Mouse (Mus musculus): ENCODE measurements around the gene Nat8f4. TPM values are rescaled to one million over a fixed set of nuclear protein-coding genes. Genes with fewer than 3 reads are reported as not detected.

The Nat8f4 gene
- total RNA-seq, 2 experiments from 2014 or later, result 6.9 to 8.0 TPM

Other genes with a start within 250 kb of the Nat8f4 start
- 1 to 10 TPM; 3.4 to 3.5 TPM for gene Nat8f7, start 191.7 kb downstream of the Nat8f4 start, total RNA-seq (2021)
- 1 to 10 TPM; 2.3 to 2.4 TPM for gene Nat8f3, start 139.1 kb downstream of the Nat8f4 start, total RNA-seq (2021)
- gene Nat8f6, start 83.9 kb downstream of the Nat8f4 start, total RNA-seq (2021), result 1 to 10 TPM; 1.8 to 2.2 TPM
- gene Nat8f5, start 83.9 kb downstream of the Nat8f4 start, total RNA-seq (2021), result 1 to 10 TPM; 7.5 to 7.6 TPM
- 1 to 10 TPM; 3.2 to 3.7 TPM for gene Nat8, start 72.8 kb downstream of the Nat8f4 start, total RNA-seq (2021)
- gene Nat8f2, start 35.7 kb downstream of the Nat8f4 start, total RNA-seq (2021), result 1 to 10 TPM; 2.4 to 2.8 TPM
- gene Tprkb, start 7.0 kb upstream of the Nat8f4 start, total RNA-seq (2021), result 10 to 100 TPM; 77.8 to 88.5 TPM
- gene Nat8f1, start 10.8 kb upstream of the Nat8f4 start, total RNA-seq (2021), result 10 to 100 TPM; 29.1 to 32.0 TPM
- 100 to 1,000 TPM in 1 of 2 experiments, 10 to 100 TPM in 1; 87.0 to 106 TPM for gene Dusp11, start 56.8 kb upstream of the Nat8f4 start, total RNA-seq (2021)
- not detected for gene Figla, start 111.3 kb upstream of the Nat8f4 start, total RNA-seq (2021)
- gene Add2, start 123.8 kb upstream of the Nat8f4 start, total RNA-seq (2021), result 100 to 1,000 TPM; 262 to 287 TPM

Measured in layer of hippocampus, postnatal 36 days (tissue).